Mouse (Mus musculus) ES-Bruce4 (cell line): ENCODE measurements around the gene Lrrc20. TPM values are rescaled to one million over a fixed set of nuclear protein-coding genes. Genes with fewer than 3 reads are reported as not detected.

Source experiments
- H3K27ac ChIP-seq: 2 replicates; pipeline ENCODE4 v1.5.1; 2012; ENCODE audit warnings: low read length, inconsistent platforms; ENCODE audit not compliant: insufficient read depth
- H3K27me3 ChIP-seq: 2 replicates; pipeline ENCODE4 v1.6.1; 2012; ENCODE audit warnings: mild to moderate bottlenecking, low read length, inconsistent platforms; ENCODE audit not compliant: control insufficient read depth, poor library complexity, insufficient read depth, severe bottlenecking
- H3K36me3 ChIP-seq: 2 replicates; pipeline ENCODE4 v1.6.1; 2012; ENCODE audit warnings: inconsistent platforms, mild to moderate bottlenecking, low read length, moderate library complexity; ENCODE audit not compliant: control insufficient read depth, poor library complexity, insufficient read depth, severe bottlenecking
- H3K4me1 ChIP-seq: one replicate; pipeline ENCODE4 v1.8.1; 2011; ENCODE audit warnings: low read length; ENCODE audit not compliant: control insufficient read depth, insufficient read depth
- H3K4me3 ChIP-seq: 2 replicates; pipeline ENCODE4 v1.5.1; 2011; ENCODE audit warnings: low read depth, mild to moderate bottlenecking, low read length
- H3K9ac ChIP-seq: 2 replicates; pipeline ENCODE4 v1.6.1; 2012; ENCODE audit warnings: low read depth, mild to moderate bottlenecking, inconsistent platforms; ENCODE audit not compliant: poor library complexity, severe bottlenecking
- H3K9me3 ChIP-seq: replicated peaks from 2 replicates; pipeline ENCODE4 v1.6.1; 2012; ENCODE audit warnings: mild to moderate bottlenecking, low read length, inconsistent platforms; ENCODE audit not compliant: control insufficient read depth, poor library complexity, insufficient read depth, severe bottlenecking
- CTCF ChIP-seq: IDR thresholded peaks from one replicate; pipeline ENCODE4 v1.8.1; 2011; ENCODE audit warnings: low read depth, low read length
- EP300 ChIP-seq: IDR thresholded peaks from 2 replicates; pipeline ENCODE4 v1.6.1; 2011; ENCODE audit warnings: low read depth, low read length; ENCODE audit not compliant: insufficient read depth
- POLR2A ChIP-seq: IDR thresholded peaks from one replicate; pipeline ENCODE4 v1.8.1; 2011; ENCODE audit warnings: low read length; ENCODE audit not compliant: insufficient read depth
- polyA plus RNA-seq: library from polyadenylated mRNA; stranded (reverse); fragments of >200 nt; gene quantifications from 2 replicates; pipeline ENCODE4 v1.2.4, GENCODE M21; 2011; ENCODE audit warnings: low read depth; ENCODE audit not compliant: missing spikeins, insufficient read depth, insufficient read length

Lrrc20 gene
- polyA plus RNA-seq, 1 experiment, result 6.4 TPM

DNA sequence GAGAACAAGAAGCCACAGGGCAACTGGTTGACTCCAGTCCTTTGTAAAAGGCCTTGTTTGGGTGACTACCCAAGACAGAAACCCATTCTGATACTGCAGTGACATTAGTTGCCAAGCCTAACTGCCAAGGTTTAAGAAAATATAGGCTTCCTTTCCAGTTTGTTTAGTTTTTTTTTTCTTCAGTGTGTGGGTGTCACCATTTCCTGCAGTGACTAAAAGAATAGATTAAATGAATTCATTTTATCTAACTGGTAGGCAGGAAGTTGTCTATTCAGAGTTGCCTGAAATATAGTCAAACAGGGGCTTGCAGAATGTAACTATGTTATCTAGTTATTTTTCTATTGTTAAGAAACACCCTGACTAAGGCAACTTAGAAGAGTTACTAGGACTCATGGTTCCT is 83.9 kb downstream of the Lrrc20 start:
- Histone ChIP-seq H3K4me3 (no peak overlapping the region), H3K4me1 (no peaks in the 10 kb centered on the region), H3K9me3 (no peaks in the 10 kb centered on the region), H3K36me3 (no peaks in the 10 kb centered on the region), H3K27ac (no peak overlapping the region), H3K27me3 (no peaks in the 10 kb centered on the region), H3K9ac (no peak overlapping the region)
- no peak for TF ChIP-seq POLR2A
- TF ChIP-seq CTCF, result no peak
- TF ChIP-seq EP300, result no peak

DNA sequence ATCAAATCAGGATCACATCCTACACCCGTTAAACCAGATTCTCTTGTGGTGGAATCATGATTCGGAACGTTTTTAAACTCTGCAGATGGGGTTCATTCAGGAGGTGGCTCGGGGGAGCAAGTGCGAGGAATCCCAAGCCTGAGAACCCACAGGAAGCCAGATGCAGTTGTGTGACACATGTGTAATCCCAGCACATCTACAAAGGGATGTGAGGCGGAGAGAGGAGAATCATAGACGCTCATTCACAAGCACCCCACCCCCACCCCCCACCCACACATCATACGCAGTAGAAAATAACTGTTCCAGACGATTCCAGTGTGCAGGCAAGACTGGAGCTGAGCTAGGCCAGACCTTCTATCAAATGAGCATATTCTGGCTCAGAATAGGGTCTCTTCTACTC is 87.9 kb downstream of the Lrrc20 start:
- Histone ChIP-seq H3K4me1 (no peaks in the 10 kb centered on the region), H3K27me3 (no peaks in the 10 kb centered on the region), H3K9ac (no peak overlapping the region), H3K36me3 (no peaks in the 10 kb centered on the region), H3K4me3 (no peak overlapping the region), H3K9me3 (no peaks in the 10 kb centered on the region), H3K27ac (no peak overlapping the region)
- TF ChIP-seq EP300 (no peak), POLR2A (no peak), CTCF (no peak)

DNA sequence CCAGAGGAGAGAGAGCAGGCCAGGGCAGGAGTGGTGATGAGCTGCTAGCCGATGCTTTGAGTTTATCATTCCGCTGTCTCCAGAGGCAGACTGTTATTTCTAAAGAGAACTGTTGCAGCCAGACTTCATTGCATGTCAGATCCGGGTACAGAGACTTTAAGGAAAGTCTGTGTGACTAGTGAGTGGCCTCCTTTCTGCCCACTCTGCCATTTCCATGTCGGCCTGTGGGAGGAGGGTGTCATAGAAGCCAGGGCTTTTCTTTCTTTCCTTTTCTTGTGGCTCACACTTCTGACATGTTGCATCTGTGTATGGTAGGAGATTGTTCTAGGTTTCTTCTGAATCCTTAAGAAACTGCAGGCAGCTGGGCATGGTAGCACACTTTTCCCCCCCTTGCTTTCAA is 88.8 kb downstream of the Lrrc20 start:
- no peaks in the 10 kb centered on the region for H3K36me3 ChIP-seq
- TF ChIP-seq EP300, result no peak
- no peak for TF ChIP-seq CTCF
- no peak for TF ChIP-seq POLR2A
- H3K4me1 ChIP-seq, result no peaks in the 10 kb centered on the region
- H3K27ac ChIP-seq, result no peak overlapping the region
- no peak overlapping the region for H3K9ac ChIP-seq
- no peaks in the 10 kb centered on the region for H3K9me3 ChIP-seq
- no peaks in the 10 kb centered on the region for H3K27me3 ChIP-seq
- no peak overlapping the region for H3K4me3 ChIP-seq

DNA sequence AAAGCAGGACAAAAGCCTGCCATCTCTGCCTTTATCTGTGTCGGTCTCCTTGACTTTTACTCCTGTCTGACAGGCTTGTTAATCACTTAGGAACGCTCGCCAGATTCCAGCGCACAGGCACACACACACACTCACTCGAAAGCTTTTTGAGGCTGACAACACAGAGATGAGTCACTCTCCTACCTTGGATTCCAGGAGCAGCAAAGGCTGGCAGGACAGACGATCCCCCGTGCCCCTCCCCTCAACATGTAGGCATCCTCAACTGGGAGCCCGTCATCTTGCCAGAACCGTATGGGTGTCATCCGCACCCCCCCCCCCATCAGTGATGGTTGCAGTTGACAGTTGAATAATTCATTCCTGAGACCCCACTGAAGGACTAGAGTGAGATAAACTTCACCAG is 94.6 kb downstream of the Lrrc20 start:
- H3K27ac ChIP-seq, result no peak overlapping the region
- H3K9me3 ChIP-seq, result no peaks in the 10 kb centered on the region
- H3K27me3 ChIP-seq, result no peaks in the 10 kb centered on the region
- no peak overlapping the region for H3K9ac ChIP-seq
- TF ChIP-seq EP300 (no peak), POLR2A (no peak), CTCF (no peak)
- H3K4me1 ChIP-seq, result peaks cover 3% of the 10 kb centered on the region
- no peaks in the 10 kb centered on the region for H3K36me3 ChIP-seq
- no peak overlapping the region for H3K4me3 ChIP-seq

DNA sequence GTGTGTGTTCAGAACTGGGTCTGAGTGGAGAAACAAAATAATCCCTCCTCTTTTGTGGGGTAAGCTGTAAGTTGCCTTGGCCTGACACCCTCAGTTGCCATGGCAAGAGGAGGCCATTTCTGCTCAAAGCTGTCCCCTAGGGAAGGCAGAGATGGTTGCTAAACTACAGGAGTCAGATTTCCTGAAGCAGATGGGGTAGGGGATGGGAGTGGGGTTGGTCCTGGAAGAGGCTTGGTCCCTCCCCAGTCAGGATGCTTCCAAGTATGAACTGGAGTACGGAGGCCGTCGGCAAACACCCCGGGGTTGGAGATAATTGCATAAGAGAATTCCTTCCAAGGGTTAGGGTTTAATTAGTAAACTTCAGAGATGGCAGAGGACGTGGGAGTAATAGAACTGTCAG is 96.5 kb downstream of the Lrrc20 start:
- Histone ChIP-seq H3K27me3 (no peaks in the 10 kb centered on the region), H3K4me1 (peaks cover 3% of the 10 kb centered on the region), H3K4me3 (no peak overlapping the region), H3K9me3 (no peaks in the 10 kb centered on the region), H3K36me3 (no peaks in the 10 kb centered on the region), H3K9ac (no peak overlapping the region), H3K27ac (no peak overlapping the region)
- TF ChIP-seq EP300, result no peak
- TF ChIP-seq POLR2A, result no peak
- no peak for TF ChIP-seq CTCF

DNA sequence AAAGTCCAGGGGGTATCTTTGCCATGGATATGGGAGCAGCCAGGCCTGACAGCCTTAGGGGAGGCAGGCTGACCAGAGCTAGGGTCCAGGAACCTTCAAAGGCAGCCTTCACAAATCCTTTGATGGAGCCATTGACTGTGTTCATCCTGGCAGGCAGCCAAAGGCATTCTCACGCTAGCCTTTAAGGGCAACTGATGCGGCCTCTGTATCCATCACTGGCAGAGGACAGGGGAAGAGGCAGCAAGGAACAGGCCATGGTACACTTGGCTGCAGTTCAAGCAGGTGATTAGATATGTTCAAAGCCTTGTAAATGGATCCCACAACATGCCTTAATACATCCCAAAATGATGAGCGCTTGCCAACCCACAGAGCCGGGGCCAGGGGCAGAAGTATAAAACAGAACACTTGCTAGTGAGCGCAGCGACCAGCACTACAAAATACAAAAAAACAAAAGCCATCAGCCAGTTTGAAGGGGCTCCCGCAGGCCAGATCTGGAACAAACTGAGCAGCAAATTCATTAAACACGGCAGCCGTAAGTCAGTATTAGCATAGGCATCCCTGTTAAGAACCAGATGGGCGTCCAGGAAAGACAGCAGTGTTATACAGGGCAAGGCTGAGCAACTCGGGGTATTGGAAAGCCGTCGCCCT is 100.6 kb downstream of the Lrrc20 start:
- Histone ChIP-seq H3K4me3 (no peak overlapping the region), H3K27me3 (no peaks in the 10 kb centered on the region), H3K27ac (no peak overlapping the region), H3K36me3 (no peaks in the 10 kb centered on the region), H3K9ac (no peak overlapping the region), H3K4me1 (no peaks in the 10 kb centered on the region), H3K9me3 (no peaks in the 10 kb centered on the region)
- TF ChIP-seq POLR2A, result no peak
- no peak for TF ChIP-seq EP300
- no peak for TF ChIP-seq CTCF
